Mouse (Mus musculus): ENCODE measurements around the gene Celf6. TPM values are rescaled to one million over a fixed set of nuclear protein-coding genes. Genes with fewer than 3 reads are reported as not detected.

Celf6 gene
- polyA plus RNA-seq (2015; fragmentation: Nextera tagmentation; extraction: Ambion mirVana), result 0.16 and 0.25 TPM in 2 replicates

DNA sequence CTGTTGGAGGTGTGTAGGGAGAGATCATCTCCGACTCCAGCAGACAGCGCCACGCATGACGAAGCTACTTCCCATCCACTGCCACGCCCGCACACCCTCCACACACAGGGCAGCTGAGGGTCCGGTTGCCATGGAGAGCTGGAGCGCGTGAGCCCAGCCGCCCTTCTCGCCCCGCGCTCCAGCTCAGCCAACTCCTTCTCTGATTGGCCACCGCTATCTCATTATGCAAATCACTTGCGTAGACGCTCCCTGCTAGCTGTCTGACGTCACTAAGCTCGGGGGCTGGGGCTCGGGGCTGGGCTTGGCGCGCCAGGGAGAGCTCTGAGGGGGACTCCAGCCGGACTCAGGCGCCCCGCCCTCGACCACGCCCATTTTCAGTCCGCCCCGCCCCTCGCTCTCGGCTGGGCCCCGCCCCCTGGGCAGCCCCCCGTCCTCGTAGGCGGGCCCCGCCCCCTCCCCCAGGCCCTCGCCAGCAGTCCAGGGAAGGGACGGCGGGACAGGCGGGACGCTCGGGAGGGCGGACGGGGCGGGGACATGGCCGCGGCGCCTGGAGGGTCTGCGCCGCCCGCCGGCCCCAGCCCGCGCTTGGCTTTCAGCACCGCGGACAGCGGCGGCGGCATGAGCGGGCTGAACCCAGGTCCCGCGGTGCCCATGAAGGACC lies at the start of gene Celf6:
TSS of gene Celf6 (plus strand) at position 74 of the 661 bp plus-strand sequence.
- no peaks in the 10 kb centered on the region for H3K36me3 ChIP-seq (ENCODE audit: insufficient read depth, low read length)
- ATAC-seq (peak; percentile 97), DNase-seq (ENCODE audit: low spot score) (peak; percentile 96)
- 0 out of 2 replicates have a peak, but pooled peaks cover 10% of the 10 kb centered on the region for H3K27me3 ChIP-seq (replicated peaks; ENCODE audit: insufficient read depth, low read length)
- H3K4me2 ChIP-seq (replicated peaks; ENCODE audit: low read depth, low read length), result peak within 1 kb of the TSS; percentile 64
- no peaks in the 10 kb centered on the region for H3K9me3 ChIP-seq (ENCODE audit: low read length)
- no peaks in the 10 kb centered on the region for H3K4me1 ChIP-seq (ENCODE audit: insufficient read depth, low read depth, low read length)
- H3K4me3 ChIP-seq (ENCODE audit: low read depth, low read length), result peak within 1 kb of the TSS; percentile 41
- no peak within 1 kb of the TSS for H3K27ac ChIP-seq (ENCODE audit: low read length)
- H3K9ac ChIP-seq (replicated peaks; ENCODE audit: low read depth), result no peak within 1 kb of the TSS
- WGBS, result under 1% methylated on average over 37 of the region's 61 CpGs
- no peak for TF ChIP-seq EP300 (IDR thresholded peaks at IDR 0.05)
- TF ChIP-seq CTCF (IDR thresholded peaks at IDR 0.05), result no peak

DNA sequence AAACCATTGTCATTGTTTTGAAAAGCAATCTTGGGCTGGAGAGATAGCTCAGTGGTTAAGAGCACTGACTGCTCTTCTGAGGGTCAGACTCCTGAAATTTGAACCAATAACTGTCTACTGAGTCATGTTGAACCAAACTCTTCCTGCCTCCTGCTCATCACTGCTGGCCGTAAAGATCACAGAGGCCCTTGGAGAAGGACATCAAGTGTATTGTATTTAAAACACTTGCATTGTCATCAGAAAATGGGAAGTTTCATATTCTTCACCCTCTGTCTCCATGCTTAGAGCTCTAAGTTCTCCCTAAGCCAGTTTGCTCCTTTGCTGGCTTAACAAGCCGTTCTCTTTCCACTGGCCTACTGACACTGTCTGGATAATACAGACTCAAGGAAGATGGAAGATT lies 49.4 kb upstream of the Celf6 start:
- no peaks in the 10 kb centered on the region for H3K4me1 ChIP-seq (ENCODE audit: insufficient read depth, low read depth, low read length)
- H3K4me2 ChIP-seq (replicated peaks; ENCODE audit: low read depth, low read length), result no peak overlapping the region
- no peak for TF ChIP-seq EP300 (IDR thresholded peaks at IDR 0.05)
- no peak for TF ChIP-seq CTCF (IDR thresholded peaks at IDR 0.05)
- no peak overlapping the region for H3K9ac ChIP-seq (replicated peaks; ENCODE audit: low read depth)
- ATAC-seq (no peak), DNase-seq (ENCODE audit: low spot score) (no peak)
- H3K4me3 ChIP-seq (ENCODE audit: low read depth, low read length), result no peak overlapping the region
- H3K27me3 ChIP-seq (replicated peaks; ENCODE audit: insufficient read depth, low read length), result no peaks in the 10 kb centered on the region
- H3K9me3 ChIP-seq (ENCODE audit: low read length), result no peaks in the 10 kb centered on the region
- H3K27ac ChIP-seq (ENCODE audit: low read length), result no peak overlapping the region
- 82% methylated on average over 2 of the region's 2 CpGs for WGBS
- no peaks in the 10 kb centered on the region for H3K36me3 ChIP-seq (ENCODE audit: insufficient read depth, low read length)

DNA sequence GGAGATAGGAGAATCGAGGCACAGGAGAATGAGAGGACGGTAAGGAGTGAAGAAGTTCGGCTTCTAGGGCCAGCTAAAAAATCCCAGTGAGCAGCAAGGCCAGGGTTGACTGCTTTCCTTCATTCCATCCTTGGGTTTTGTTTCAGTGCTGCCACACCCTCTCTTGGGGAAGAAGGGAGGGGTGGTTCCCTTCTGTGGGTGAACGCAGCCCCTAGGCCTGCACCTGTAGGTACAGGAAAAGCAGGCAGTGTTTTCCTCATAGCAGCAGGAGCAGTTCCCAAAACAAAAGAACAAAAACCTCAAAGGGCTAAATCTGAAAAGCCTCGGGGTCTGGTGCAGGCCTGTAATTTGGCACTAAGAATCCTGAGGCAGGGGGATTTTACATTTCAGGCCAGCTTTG lies 46.1 kb upstream of the Celf6 start:
- Histone ChIP-seq H3K27me3 (replicated peaks; ENCODE audit: insufficient read depth, low read length) (no peaks in the 10 kb centered on the region), H3K36me3 (ENCODE audit: insufficient read depth, low read length) (no peaks in the 10 kb centered on the region), H3K4me1 (ENCODE audit: insufficient read depth, low read depth, low read length) (no peaks in the 10 kb centered on the region), H3K4me2 (replicated peaks; ENCODE audit: low read depth, low read length) (no peak overlapping the region), H3K9ac (replicated peaks; ENCODE audit: low read depth) (no peak overlapping the region), H3K9me3 (ENCODE audit: low read length) (no peaks in the 10 kb centered on the region), H3K4me3 (ENCODE audit: low read depth, low read length) (no peak overlapping the region), H3K27ac (ENCODE audit: low read length) (no peak overlapping the region)
- DNase-seq (ENCODE audit: low spot score) (no peak), ATAC-seq (no peak)
- TF ChIP-seq EP300 (IDR thresholded peaks at IDR 0.05) (no peak), CTCF (IDR thresholded peaks at IDR 0.05) (no peak)
- 50% methylated on average over 5 of the region's 5 CpGs for WGBS

DNA sequence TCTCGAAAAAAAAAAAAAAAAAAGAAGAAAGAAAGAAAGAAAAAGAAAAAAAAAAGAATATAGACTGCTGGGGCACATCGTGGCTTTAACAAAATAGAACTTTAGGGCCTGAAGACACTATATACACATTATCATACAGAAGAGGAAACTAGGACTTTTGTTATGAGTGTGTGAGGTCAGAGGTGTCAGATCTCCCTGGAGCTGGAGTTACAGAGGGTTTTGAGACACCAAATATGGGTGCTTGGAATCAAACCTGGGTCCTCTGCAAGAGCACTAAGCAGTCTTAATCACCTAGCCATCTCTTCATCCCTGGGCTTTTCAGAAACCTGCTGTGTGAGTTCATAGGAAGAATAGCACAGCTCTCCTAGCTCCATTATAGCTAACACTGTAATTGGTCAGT lies 44.3 kb upstream of the Celf6 start:
- no peak for ATAC-seq

DNA sequence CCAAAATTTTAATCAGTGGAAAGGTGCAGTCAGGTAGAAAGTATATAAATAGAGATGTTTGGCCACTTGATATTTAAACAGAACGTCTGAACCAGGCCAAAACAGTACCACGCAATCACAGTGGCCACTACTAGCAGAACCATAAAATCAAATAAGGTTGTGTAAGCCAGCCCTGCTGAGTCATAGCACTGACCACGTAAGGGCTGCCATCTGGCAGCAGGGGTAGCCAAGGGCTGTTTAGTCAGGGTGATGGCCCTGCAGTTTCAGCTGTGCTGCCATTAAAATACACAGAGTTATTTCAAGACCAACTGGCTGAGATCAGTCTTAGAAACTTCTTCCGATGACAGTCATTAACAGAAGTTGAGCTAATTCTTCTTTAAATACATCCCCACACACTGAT lies 43.8 kb upstream of the Celf6 start:
- Histone ChIP-seq H3K4me3 (ENCODE audit: low read depth, low read length) (no peak overlapping the region), H3K36me3 (ENCODE audit: insufficient read depth, low read length) (no peaks in the 10 kb centered on the region), H3K27me3 (replicated peaks; ENCODE audit: insufficient read depth, low read length) (no peaks in the 10 kb centered on the region), H3K4me2 (replicated peaks; ENCODE audit: low read depth, low read length) (no peak overlapping the region), H3K4me1 (ENCODE audit: insufficient read depth, low read depth, low read length) (no peaks in the 10 kb centered on the region), H3K9ac (replicated peaks; ENCODE audit: low read depth) (no peak overlapping the region), H3K9me3 (ENCODE audit: low read length) (no peaks in the 10 kb centered on the region), H3K27ac (ENCODE audit: low read length) (no peak overlapping the region)
- ATAC-seq (peak; percentile 42; the same call in 1 of the 2 replicates), DNase-seq (ENCODE audit: low spot score) (peak; percentile 27)
- 62% methylated on average over 4 of the region's 4 CpGs for whole genome bisulfite sequencing
- TF ChIP-seq EP300 (IDR thresholded peaks at IDR 0.05) (no peak), CTCF (IDR thresholded peaks at IDR 0.05) (no peak)

More for the DNA sequence above, 44.3 kb upstream of the Celf6 start:
- H3K27me3 ChIP-seq (replicated peaks; ENCODE audit: insufficient read depth, low read length), result no peaks in the 10 kb centered on the region
- no peak overlapping the region for H3K4me3 ChIP-seq (ENCODE audit: low read depth, low read length)
- TF ChIP-seq CTCF (IDR thresholded peaks at IDR 0.05), result no peak
- no peak for TF ChIP-seq EP300 (IDR thresholded peaks at IDR 0.05)
- H3K9ac ChIP-seq (replicated peaks; ENCODE audit: low read depth), result no peak overlapping the region
- no peak overlapping the region for H3K4me2 ChIP-seq (replicated peaks; ENCODE audit: low read depth, low read length)
- H3K9me3 ChIP-seq (ENCODE audit: low read length), result no peaks in the 10 kb centered on the region
- DNase-seq (ENCODE audit: low spot score), result no peak
- no peak overlapping the region for H3K27ac ChIP-seq (ENCODE audit: low read length)
- H3K4me1 ChIP-seq (ENCODE audit: insufficient read depth, low read depth, low read length), result no peaks in the 10 kb centered on the region
- H3K36me3 ChIP-seq (ENCODE audit: insufficient read depth, low read length), result no peaks in the 10 kb centered on the region
- 73% methylated on average over 2 of the region's 2 CpGs for WGBS

DNA sequence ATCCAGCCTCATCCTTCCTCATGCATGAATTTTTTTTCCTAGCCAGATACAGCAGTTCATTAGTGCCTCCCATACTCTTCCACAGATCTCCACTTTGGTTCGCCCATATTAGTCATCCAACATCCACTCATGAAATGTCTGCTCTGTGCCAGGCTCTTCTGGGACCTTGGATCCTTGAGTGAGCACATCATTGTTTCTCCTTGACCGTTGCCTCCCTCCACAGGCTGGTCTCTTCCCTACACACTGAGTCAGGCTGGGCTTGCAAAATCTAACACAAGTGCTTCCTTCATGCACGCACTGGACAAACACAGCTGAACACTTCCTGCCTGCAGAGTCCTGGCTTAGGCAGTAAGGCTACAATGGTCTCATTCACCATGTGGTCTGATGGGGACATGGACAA lies 40.1 kb upstream of the Celf6 start:
- Histone ChIP-seq H3K4me2 (replicated peaks; ENCODE audit: low read depth, low read length) (no peak overlapping the region), H3K4me1 (ENCODE audit: insufficient read depth, low read depth, low read length) (peaks cover 6% of the 10 kb centered on the region; the same call in 1 of the 2 replicates), H3K4me3 (ENCODE audit: low read depth, low read length) (no peak overlapping the region), H3K27me3 (replicated peaks; ENCODE audit: insufficient read depth, low read length) (no peaks in the 10 kb centered on the region), H3K27ac (ENCODE audit: low read length) (no peak overlapping the region), H3K36me3 (ENCODE audit: insufficient read depth, low read length) (no peaks in the 10 kb centered on the region), H3K9ac (replicated peaks; ENCODE audit: low read depth) (no peak overlapping the region), H3K9me3 (ENCODE audit: low read length) (no peaks in the 10 kb centered on the region)
- TF ChIP-seq EP300 (IDR thresholded peaks at IDR 0.05) (no peak), CTCF (IDR thresholded peaks at IDR 0.05) (peak; percentile 56)
- peak; percentile 56 for ATAC-seq
- 41% methylated on average over 3 of the region's 3 CpGs for WGBS
- peak; percentile 83 for DNase-seq (ENCODE audit: low spot score)

All from lung, postnatal 0 days (tissue).